12 mouse cellular contexts compared by ENCODE assay signal in genomic region chr15:99396875-99397274, GRCm38 (mm10). TPM values are rescaled to one million over a fixed set of nuclear protein-coding genes. Genes with fewer than 3 reads are reported as not detected.
DNase-seq lines count a peak whose midpoint lies in the region; ATAC-seq and TF ChIP-seq lines count a peak whose summit lies in the region.
"Had no signal": no experiment of that assay in that cellular context is flagged by ENCODE, and none has a peak within 500 bp of the region (broad histone marks: within the 10 kb centered on the region; RNA-seq: fewer than 3 reads in every experiment).

No protein-coding gene starts in this region.

- H3K27me3 ChIP-seq in limb, embryonic 13.5 days, result no peaks in the 10 kb centered on the region
- H3K27me3 ChIP-seq in limb, embryonic 10.5 days (ENCODE audit: low read depth, poor library complexity, severe bottlenecking), result no peaks in the 10 kb centered on the region
- H3K27me3 ChIP-seq in liver, postnatal 0 days (ENCODE audit: insufficient read depth, low read length), result no peaks in the 10 kb centered on the region
- H3K27me3 ChIP-seq: lung, embryonic 15.5 days had no signal

- 83% methylated on average over 4 of the region's 4 CpGs for WGBS in limb, embryonic 13.5 days
- 88% methylated on average over 4 of the region's 4 CpGs for WGBS in limb, embryonic 10.5 days
- 40% methylated on average over 4 of the region's 4 CpGs for WGBS in liver, postnatal 0 days (ENCODE audit: insufficient replicate concordance)

- H3K4me1 ChIP-seq in limb, embryonic 13.5 days, result peaks cover 66% of the 10 kb centered on the region
- peaks cover 55% of the 10 kb centered on the region for H3K4me1 ChIP-seq in limb, embryonic 10.5 days
- peaks cover 57% of the 10 kb centered on the region for H3K4me1 ChIP-seq in bone marrow macrophage, adult 2 months (ENCODE audit: control insufficient read depth, insufficient read depth, low read length)
- peaks cover 45% of the 10 kb centered on the region for H3K4me1 ChIP-seq in liver, postnatal 0 days (ENCODE audit: insufficient read depth)

- peak; percentile 40 for DNase-seq in gastrocnemius, adult 18-20 months (ENCODE audit: low spot score)
- DNase-seq in gastrocnemius, postnatal 36 days, result no peak
- no peak for DNase-seq in limb, embryonic 10.5 days (ENCODE audit: low spot score)
- DNase-seq in liver, postnatal 0 days, result peak; percentile 55
- DNase-seq in cerebellum, adult 9-11 months, result no peak
- DNase-seq in spleen, postnatal 14 days (ENCODE audit: low spot score in 2 of 2), result no peak
- DNase-seq: B cell, adult 2 months; heart, postnatal 10 days; layer of hippocampus, postnatal 36 days had no signal

- no peak overlapping the region for H3K4me2 ChIP-seq in limb, embryonic 13.5 days (replicated peaks)
- peak overlapping the region; percentile 78 for H3K4me2 ChIP-seq in liver, postnatal 0 days (ENCODE audit: low read depth, low read length)
- H3K4me2 ChIP-seq: lung, embryonic 15.5 days had no signal

- 0 out of 2 replicates have a peak overlapping the region, but pooled peaks have one; percentile 8 for H3K9ac ChIP-seq in limb, embryonic 13.5 days
- H3K9ac ChIP-seq in liver, postnatal 0 days (replicated peaks), result peak overlapping the region; percentile 65
- H3K9ac ChIP-seq: lung, embryonic 15.5 days had no signal

- no peak for TF ChIP-seq POLR2A in bone marrow macrophage, adult 2 months (IDR thresholded peaks at IDR 0.05; ENCODE audit: borderline replicate concordance, low read depth, low read length)

- TF ChIP-seq CTCF in bone marrow macrophage, adult 2 months (IDR thresholded peaks at IDR 0.05; ENCODE audit: low read depth, low read length), result no peak
- TF ChIP-seq CTCF in liver, postnatal 0 days (IDR thresholded peaks at IDR 0.05; ENCODE audit: low read depth), result no peak

- intact Hi-C loops in gastrocnemius, postnatal 36 days (cut with DNase I), result no loop called here

- H3K27ac ChIP-seq in limb, embryonic 13.5 days, result no peak overlapping the region
- H3K27ac ChIP-seq in limb, embryonic 10.5 days, result no peak overlapping the region
- H3K27ac ChIP-seq in bone marrow macrophage, adult 2 months (ENCODE audit: insufficient read depth, low read depth, low read length), result peak overlapping the region; percentile 17
- H3K27ac ChIP-seq in liver, postnatal 0 days (ENCODE audit: low read depth), result peak overlapping the region; percentile 68
- H3K27ac ChIP-seq: lung, embryonic 15.5 days had no signal

- no peaks in the 10 kb centered on the region for H3K9me3 ChIP-seq in limb, embryonic 13.5 days
- H3K9me3 ChIP-seq in limb, embryonic 10.5 days (replicated peaks), result no peaks in the 10 kb centered on the region
- H3K9me3 ChIP-seq in liver, postnatal 0 days (ENCODE audit: low read length), result no peaks in the 10 kb centered on the region
- H3K9me3 ChIP-seq: lung, embryonic 15.5 days had no signal

- ATAC-seq in limb, embryonic 13.5 days (ENCODE audit: low FRiP score, low read depth), result no peak
- no peak for ATAC-seq in liver, postnatal 0 days

- TF ChIP-seq EP300 in liver, postnatal 0 days (IDR thresholded peaks at IDR 0.05; ENCODE audit: low read depth), result 0 out of 2 replicates have a peak, but pooled peaks have one; percentile 3

- H3K36me3 ChIP-seq in limb, embryonic 13.5 days, result peaks cover 6% of the 10 kb centered on the region
- H3K36me3 ChIP-seq in limb, embryonic 10.5 days, result peaks cover 24% of the 10 kb centered on the region
- peaks cover 15% of the 10 kb centered on the region for H3K36me3 ChIP-seq in liver, postnatal 0 days (replicated peaks; ENCODE audit: insufficient read depth, low read length)
- H3K36me3 ChIP-seq: lung, embryonic 15.5 days had no signal

- no peak overlapping the region for H3K4me3 ChIP-seq in limb, embryonic 13.5 days
- no peak overlapping the region for H3K4me3 ChIP-seq in limb, embryonic 10.5 days
- no peak overlapping the region; the same call in 1 of the 2 replicates for H3K4me3 ChIP-seq in bone marrow macrophage, adult 2 months (ENCODE audit: insufficient read depth, low read length)
- H3K4me3 ChIP-seq in liver, postnatal 0 days (ENCODE audit: low read depth, low read length), result peak overlapping the region; percentile 51
- H3K4me3 ChIP-seq: lung, embryonic 15.5 days had no signal

RNA-seq across cellular contexts. Expression of gene Tmbim6, which starts 4.2 kb away (rescaled TPM):
- total RNA-seq in gastrocnemius, adult 18-20 months (2021), result 100 to 1,000 TPM; 197 to 208 TPM
- 100 to 1,000 TPM; 165 to 172 TPM for total RNA-seq in gastrocnemius, postnatal 36 days (2021)
- 287 and 298 TPM in 2 replicates for polyA plus RNA-seq in limb, embryonic 13.5 days (2015; fragmentation: Nextera tagmentation; extraction: Ambion mirVana)
- 272 and 296 TPM in 2 replicates for polyA plus RNA-seq in limb, embryonic 10.5 days (2016; fragmentation: Nextera tagmentation; extraction: Ambion mirVana)
- polyA plus RNA-seq in bone marrow macrophage, adult 2 months (2012; ENCODE audit: insufficient read depth, insufficient read length, missing spikeins), result 647 and 669 TPM in 2 replicates
- 566 and 586 TPM in 2 replicates for polyA plus RNA-seq in liver, postnatal 0 days (2015; fragmentation: Nextera tagmentation; extraction: Ambion mirVana)

RNA-seq across cellular contexts. Expression of gene Fmnl3, which starts 26.6 kb away (rescaled TPM):
- 1 to 10 TPM; 4.2 to 7.7 TPM for total RNA-seq in gastrocnemius, adult 18-20 months (2021)
- 1 to 10 TPM; 6.6 to 7.0 TPM for total RNA-seq in gastrocnemius, postnatal 36 days (2021)
- polyA plus RNA-seq in limb, embryonic 13.5 days (2015; fragmentation: Nextera tagmentation; extraction: Ambion mirVana), result 29.5 and 30.9 TPM in 2 replicates
- 30.4 and 42.2 TPM in 2 replicates for polyA plus RNA-seq in limb, embryonic 10.5 days (2016; fragmentation: Nextera tagmentation; extraction: Ambion mirVana)
- polyA plus RNA-seq in bone marrow macrophage, adult 2 months (2012; ENCODE audit: insufficient read depth, insufficient read length, missing spikeins), result 18.9 and 23.2 TPM in 2 replicates
- 2.2 and 2.4 TPM in 2 replicates for polyA plus RNA-seq in liver, postnatal 0 days (2015; fragmentation: Nextera tagmentation; extraction: Ambion mirVana)

Comparison
In these comparisons a context has a peak if more than half of its experiments do, and no peak if none do; other contexts are left out.
1. DNase-seq: peak in gastrocnemius, adult 18-20 months (single experiment) and liver, postnatal 0 days (single experiment); none in gastrocnemius, postnatal 36 days (0 of 2), limb, embryonic 10.5 days (single experiment), cerebellum, adult 9-11 months (single experiment) and spleen, postnatal 14 days (0 of 2).
2. H3K27ac ChIP-seq: peak in bone marrow macrophage, adult 2 months (single experiment) and liver, postnatal 0 days (single experiment); none in limb, embryonic 13.5 days (single experiment) and limb, embryonic 10.5 days (single experiment).